Mouse (Mus musculus): ENCODE data around the gene Ccsap.

DNA sequence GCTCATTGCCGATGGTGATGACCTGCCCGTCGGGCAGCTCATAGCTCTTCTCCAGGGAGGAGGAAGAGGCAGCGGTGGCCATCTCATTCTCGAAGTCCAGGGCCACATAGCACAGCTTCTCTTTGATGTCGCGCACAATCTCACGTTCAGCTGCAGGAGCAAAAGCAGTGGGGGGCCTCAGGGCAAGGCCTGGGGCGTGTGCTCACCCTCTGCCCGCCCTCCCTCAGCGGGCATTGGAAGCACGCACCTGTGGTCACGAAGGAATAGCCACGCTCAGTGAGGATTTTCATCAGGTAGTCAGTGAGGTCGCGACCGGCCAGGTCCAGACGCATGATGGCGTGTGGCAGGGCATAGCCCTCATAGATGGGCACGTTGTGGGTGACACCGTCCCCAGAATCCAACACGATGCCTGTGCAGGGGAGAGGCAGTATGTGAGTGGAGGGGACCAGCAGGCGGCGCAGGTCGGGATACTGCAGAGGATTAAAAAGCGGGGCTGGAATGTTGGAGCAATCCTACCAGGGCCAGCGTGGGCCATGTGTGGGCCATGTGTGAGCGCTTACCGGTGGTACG, 32.7 kb upstream of the Ccsap start:
- TF ChIP-seq MYOG (IDR thresholded peaks at IDR 0.05; ENCODE audit: control insufficient read depth, extremely low read depth, insufficient read length) (no peak), CEBPB (IDR thresholded peaks at IDR 0.05; ENCODE audit: low read depth) (no peak), CTCF (IDR thresholded peaks at IDR 0.05; ENCODE audit: control insufficient read depth, insufficient read depth, insufficient read length) (no peak), MAX (IDR thresholded peaks at IDR 0.05) (no peak), FOSL1 (IDR thresholded peaks at IDR 0.05; ENCODE audit: insufficient read depth, low read length, poor library complexity, severe bottlenecking) (no peak), USF1 (IDR thresholded peaks at IDR 0.05; ENCODE audit: low read depth) (no peak), MYOD1 (IDR thresholded peaks at IDR 0.05; ENCODE audit: control insufficient read depth, insufficient read length, low read depth) (no peak)
